Mouse (Mus musculus) embryonic fibroblast, embryonic 13.5 days (primary cell): Measurements from ENCODE around the gene Sirt5.

Experiments
- CTCF ChIP-seq: IDR thresholded peaks from 2 replicates; pipeline ENCODE4 v1.5.1; 2011; ENCODE audit warnings: mild to moderate bottlenecking, control low read depth, low read length, moderate library complexity, borderline replicate concordance; ENCODE audit not compliant: insufficient read depth
- POLR2A ChIP-seq: IDR thresholded peaks from 2 replicates; pipeline ENCODE4 v1.6.1; 2011; ENCODE audit warnings: low read depth, mild to moderate bottlenecking, control low read depth, low read length, moderate library complexity

- no peak for TF ChIP-seq POLR2A
- TF ChIP-seq CTCF = no peak
Observed at GRCm38 (mm10) chr13:43349376-43349775, 15.9 kb upstream of the Sirt5 start.
